Mouse (Mus musculus) right cerebral cortex, postnatal 10 days (tissue): ENCODE measurements at regions not wholly inside any gene's neighbourhood (a gene's known extent, or its start where the extent isn't known, plus 50 kb on each side); places are given as distances from the start of the nearest gene placed in this dataset.
A peak's percentile ranks its signal among the peaks of the same experiment; 100 is the strongest.

Experiments used
- DNase-seq, 2 experiments: peaks; one replicate each; pipeline ENCODE4 v3.0.0; 2021; ENCODE audit warnings: low spot score in 2 of 2

GRCm38 (mm10) chr4:38072663-38073062 is 1121.1 kb upstream of the Lingo2 start:
- DNase-seq = no peak

GRCm38 (mm10) chr4:38031371-38031770 is 1079.8 kb upstream of the Lingo2 start:
- peak in 1 of 2 experiments; percentile 20 for DNase-seq
